Mouse (Mus musculus) ovary, postnatal 14 days (tissue): ENCODE results near the gene Arhgap17.

Source experiments
- DNase-seq: peaks from one replicate; pipeline ENCODE4 v3.0.0; 2022; ENCODE audit warnings: low spot score

Arhgap17 gene

GRCm38 (mm10) chr7:123369759-123370481 lies at the start of gene Arhgap17, which contains the start of gene Lcmt1:
Arhgap17 (minus strand) TSS chr7:123369915.
Lcmt1 (plus strand) TSS chr7:123369784.
- peak; percentile 92 for DNase-seq

- DNase-seq, result no peak
Observed at GRCm38 (mm10) chr7:123417661-123418060, 47.9 kb upstream of the Arhgap17 start.

- DNase-seq, result no peak
Observed at GRCm38 (mm10) chr7:123416803-123417202, 47.1 kb upstream of the Arhgap17 start.

GRCm38 (mm10) chr7:123412143-123412542 lies 42.4 kb upstream of the Arhgap17 start:
- DNase-seq, result no peak

- no peak for DNase-seq
Observed at GRCm38 (mm10) chr7:123411109-123411508, 41.4 kb upstream of the Arhgap17 start.

GRCm38 (mm10) chr7:123410502-123410901 lies 40.8 kb upstream of the Arhgap17 start:
- no peak for DNase-seq

- no peak for DNase-seq
Observed at GRCm38 (mm10) chr7:123406988-123407387, 37.3 kb upstream of the Arhgap17 start.

- DNase-seq, result no peak
Observed at GRCm38 (mm10) chr7:123405619-123406018, 35.9 kb upstream of the Arhgap17 start.

- DNase-seq, result no peak
Observed at GRCm38 (mm10) chr7:123404198-123404597, 34.5 kb upstream of the Arhgap17 start.

GRCm38 (mm10) chr7:123401121-123401520 lies 31.4 kb upstream of the Arhgap17 start:
- no peak for DNase-seq

- DNase-seq, result no peak
Observed at GRCm38 (mm10) chr7:123399286-123399685, 29.6 kb upstream of the Arhgap17 start.

GRCm38 (mm10) chr7:123398828-123399227 lies 29.1 kb upstream of the Arhgap17 start:
- peak; percentile 47 for DNase-seq

GRCm38 (mm10) chr7:123397931-123398330 lies 28.2 kb upstream of the Arhgap17 start:
- no peak for DNase-seq

- no peak for DNase-seq
Observed at GRCm38 (mm10) chr7:123397369-123397768, 27.7 kb upstream of the Arhgap17 start.

GRCm38 (mm10) chr7:123396900-123397299 lies 27.2 kb upstream of the Arhgap17 start:
- no peak for DNase-seq

GRCm38 (mm10) chr7:123394271-123394670 lies 24.6 kb upstream of the Arhgap17 start:
- no peak for DNase-seq

- DNase-seq, result no peak
Observed at GRCm38 (mm10) chr7:123389686-123390280, 20.1 kb upstream of the Arhgap17 start.

- DNase-seq, result no peak
Observed at GRCm38 (mm10) chr7:123385693-123386407, 16.1 kb upstream of the Arhgap17 start.

GRCm38 (mm10) chr7:123377443-123378400 lies 8.0 kb upstream of the Arhgap17 start:
- DNase-seq, result peak; percentile 83

- no peak for DNase-seq
Observed at GRCm38 (mm10) chr7:123371501-123371900, 1.8 kb upstream of the Arhgap17 start.

- DNase-seq, result no peak
Observed at GRCm38 (mm10) chr7:123370700-123371099, 985 bp upstream of the Arhgap17 start.
